Mouse (Mus musculus) bone marrow, adult 2 months (tissue): ENCODE measurements around the gene Ankrd33b. TPM values are rescaled to one million over a fixed set of nuclear protein-coding genes. Genes with fewer than 3 reads are reported as not detected.

ENCODE experiments used
- H3K27ac ChIP-seq: fragments of 200-500 bp; 2 replicates; pipeline ENCODE4 v1.5.1; 2012; ENCODE audit warnings: low read depth, mild to moderate bottlenecking, control low read depth, inconsistent platforms, low read length; ENCODE audit not compliant: control insufficient read depth, poor library complexity, insufficient read depth
- H3K4me1 ChIP-seq: fragments of 200-500 bp; 2 replicates; pipeline ENCODE4 v1.6.1; 2011; ENCODE audit warnings: low read length; ENCODE audit not compliant: control insufficient read depth, insufficient read depth
- H3K4me3 ChIP-seq: fragments of 200-500 bp; replicated peaks from 2 replicates; pipeline ENCODE3; 2011; ENCODE audit warnings: mild to moderate bottlenecking, low read depth, low read length, control low read depth; ENCODE audit not compliant: control insufficient read depth
- CTCF ChIP-seq: fragments of 200-500 bp; IDR thresholded peaks from 2 replicates; pipeline ENCODE4 v1.5.1; 2011; ENCODE audit warnings: low read length, control low read depth; ENCODE audit not compliant: control insufficient read depth, insufficient read depth
- POLR2A ChIP-seq: fragments of 200-500 bp; IDR thresholded peaks from 2 replicates; pipeline ENCODE4 v1.6.1; 2011; ENCODE audit warnings: low read depth, mild to moderate bottlenecking, control low read depth, low read length, borderline replicate concordance; ENCODE audit not compliant: control insufficient read depth
- WGBS: fragments of 180-500 bp; shearing (Covaris S2); methylation state at CpG from one replicate; pipeline ENCODE4 v1.1.7; 2018; 5-methylcytosine and 5-hydroxymethylcytosine counted together
- polyA plus RNA-seq: library from polyadenylated mRNA; stranded (reverse); fragments of >200 nt; gene quantifications from 2 replicates; pipeline ENCODE4 v1.2.4, GENCODE M21; 2011; ENCODE audit warnings: low replicate concordance; ENCODE audit not compliant: missing spikeins, insufficient read depth, insufficient read length

Ankrd33b gene
- polyA plus RNA-seq, 1 experiment, result 3.9 TPM

DNA sequence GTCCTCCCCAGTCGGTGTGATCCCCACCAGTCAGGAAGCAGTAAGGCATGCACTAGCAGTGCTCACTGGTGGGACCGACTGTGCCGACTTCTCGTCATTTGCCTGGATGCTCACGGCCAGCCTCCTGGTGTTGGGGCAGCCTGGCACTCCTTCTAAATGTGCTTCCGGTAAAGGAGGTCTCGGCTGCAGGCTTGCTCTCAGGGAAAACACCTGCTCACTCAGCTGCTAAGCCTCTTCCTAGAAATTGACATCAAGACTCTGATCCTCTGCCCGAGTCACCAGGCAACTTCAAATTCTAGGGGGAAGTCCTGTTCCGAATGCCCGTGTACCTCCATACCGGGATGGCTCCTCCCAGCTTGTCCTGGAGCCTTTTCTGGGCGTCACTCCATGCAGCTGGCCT is 101.7 kb downstream of the Ankrd33b start:
- TF ChIP-seq POLR2A (no peak), CTCF (no peak)
- WGBS, result 90% methylated on average over 12 of the region's 12 CpGs
- Histone ChIP-seq H3K4me3 (no peak overlapping the region), H3K4me1 (no peaks in the 10 kb centered on the region), H3K27ac (no peak overlapping the region)

DNA sequence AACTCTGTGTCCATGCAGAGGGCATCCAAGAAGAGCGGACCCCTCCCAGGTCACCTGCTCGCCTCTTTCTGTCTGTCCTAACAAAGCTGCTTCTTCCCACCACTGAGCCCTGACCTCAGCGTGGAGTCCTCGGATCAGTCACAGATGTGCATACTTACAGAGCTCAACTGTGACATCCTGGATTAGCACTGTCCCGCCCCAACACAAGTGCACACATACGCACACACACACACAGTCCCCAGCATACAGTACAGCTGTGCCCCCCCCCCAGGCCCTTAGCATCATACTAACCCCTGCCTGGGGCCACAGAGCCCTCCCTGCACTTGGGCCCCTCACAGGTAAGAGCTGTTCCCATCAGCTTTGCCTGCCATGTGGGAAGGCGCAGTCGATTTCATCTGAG is 102.1 kb downstream of the Ankrd33b start:
- 91% methylated on average over 8 of the region's 8 CpGs for WGBS
- TF ChIP-seq POLR2A (no peak), CTCF (no peak)
- Histone ChIP-seq H3K4me3 (no peak overlapping the region), H3K27ac (no peak overlapping the region), H3K4me1 (no peaks in the 10 kb centered on the region)

- Histone ChIP-seq H3K4me3 (no peak overlapping the region), H3K27ac (no peak overlapping the region), H3K4me1 (no peaks in the 10 kb centered on the region)
- WGBS, result 62% methylated on average over 6 of the region's 6 CpGs
- TF ChIP-seq POLR2A (no peak), CTCF (peak; percentile 83)
These were observed 102.7 kb downstream of the Ankrd33b start for GRCm38 (mm10) chr15:31264827-31265226.

DNA sequence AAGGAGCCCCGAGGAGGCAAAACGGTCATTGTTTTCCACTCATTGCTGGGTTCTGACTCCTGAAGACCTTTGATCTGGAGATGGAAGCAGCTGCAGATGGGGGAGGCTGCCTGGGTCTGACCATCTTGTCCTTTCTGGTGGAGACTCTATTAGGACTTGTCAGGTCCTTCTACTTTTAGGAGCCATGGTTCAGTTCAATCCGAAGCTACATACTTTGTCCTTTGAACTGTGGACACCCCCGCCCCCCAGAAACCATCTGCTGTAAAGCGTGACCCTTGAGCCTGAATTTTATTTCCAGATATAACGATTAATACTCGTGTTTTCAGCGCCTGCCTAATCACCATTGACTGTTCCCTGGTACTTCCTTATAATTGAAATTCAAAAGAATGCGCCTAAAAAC is 105.2 kb downstream of the Ankrd33b start:
- Histone ChIP-seq H3K4me3 (no peak overlapping the region), H3K4me1 (no peaks in the 10 kb centered on the region), H3K27ac (no peak overlapping the region)
- TF ChIP-seq POLR2A, result no peak
- TF ChIP-seq CTCF, result no peak
- WGBS, result 73% methylated on average over 9 of the region's 9 CpGs

GRCm38 (mm10) chr15:31261094-31261493 is 106.4 kb downstream of the Ankrd33b start:
- WGBS, result 82% methylated on average over 10 of the region's 10 CpGs
- H3K4me1 ChIP-seq, result no peaks in the 10 kb centered on the region
- no peak overlapping the region for H3K4me3 ChIP-seq
- TF ChIP-seq CTCF (no peak), POLR2A (no peak)
- H3K27ac ChIP-seq, result no peak overlapping the region

GRCm38 (mm10) chr15:31258693-31259439 is 108.7 kb downstream of the Ankrd33b start:
- no peak for TF ChIP-seq CTCF
- TF ChIP-seq POLR2A, result no peak
- Histone ChIP-seq H3K4me3 (no peak overlapping the region), H3K27ac (no peak overlapping the region), H3K4me1 (no peaks in the 10 kb centered on the region)
- WGBS, result 86% methylated on average over 18 of the region's 18 CpGs

- no peak overlapping the region for H3K27ac ChIP-seq
- no peak overlapping the region for H3K4me3 ChIP-seq
- TF ChIP-seq CTCF (no peak), POLR2A (no peak)
- 87% methylated on average over 21 of the region's 21 CpGs for WGBS
- no peaks in the 10 kb centered on the region for H3K4me1 ChIP-seq
These were observed 109.4 kb downstream of the Ankrd33b start for GRCm38 (mm10) chr15:31258029-31258692.

DNA sequence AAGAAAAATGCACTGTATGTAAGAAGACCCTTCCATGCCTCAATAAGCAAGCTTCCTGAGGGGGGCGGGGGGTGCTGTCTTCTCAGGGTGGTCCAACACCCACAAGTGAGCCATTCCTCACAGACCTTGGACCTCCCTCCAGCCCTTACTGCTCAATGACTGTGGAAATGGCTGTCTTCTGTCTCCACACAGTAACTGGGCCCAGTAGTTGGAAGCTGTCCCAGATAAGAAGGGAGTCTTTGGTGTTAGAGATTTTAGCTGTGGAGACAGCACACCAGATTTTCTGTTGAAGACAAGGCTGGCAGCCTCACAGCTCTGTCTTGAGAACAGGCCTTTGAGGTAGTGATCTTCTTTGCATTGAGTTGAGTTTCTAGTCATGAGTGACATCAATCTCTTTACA is 110.2 kb downstream of the Ankrd33b start:
- H3K4me3 ChIP-seq, result no peak overlapping the region
- no peak overlapping the region for H3K27ac ChIP-seq
- no peaks in the 10 kb centered on the region for H3K4me1 ChIP-seq
- WGBS, result 64% methylated on average over 1 of the region's 1 CpGs
- TF ChIP-seq POLR2A, result no peak
- TF ChIP-seq CTCF, result no peak
